Mouse (Mus musculus): ENCODE results near the gene Olfr68. TPM values are rescaled to one million over a fixed set of nuclear protein-coding genes. Genes with fewer than 3 reads are reported as not detected.

The Olfr68 gene
- not detected in 4 replicates for total RNA-seq (2023)

GRCm38 (mm10) chr7:103779598-103779997 lies at the start of gene Olfr68:
Gene Olfr68 (minus strand): TSS chr7:103779698.

GRCm38 (mm10) chr7:103827808-103828207 lies 48.3 kb upstream of the Olfr68 start, which contains the start of gene Hbb-bs:
Gene Hbb-bs (minus strand): TSS chr7:103828096.

DNA sequence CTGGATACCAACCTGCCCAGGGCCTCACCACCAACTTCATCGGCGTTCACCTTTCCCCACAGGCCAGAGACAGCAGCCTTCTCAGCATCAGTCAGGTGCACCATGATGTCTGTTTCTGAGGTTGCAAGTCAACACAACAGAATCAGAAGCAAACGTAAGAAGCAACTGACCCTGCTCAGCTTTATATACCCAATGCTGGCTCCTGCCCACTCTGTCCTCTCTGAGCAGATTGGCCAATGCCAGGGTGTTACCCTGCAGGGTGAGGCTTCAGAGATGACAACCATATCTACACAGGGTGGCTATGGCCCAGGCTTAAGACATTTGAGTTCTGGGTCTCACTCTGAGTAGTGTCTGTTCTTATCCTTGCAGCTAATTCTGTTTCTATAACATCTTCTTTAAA lies 34.3 kb upstream of the Olfr68 start, which contains the start of gene Hbb-bt:
Gene Hbb-bt (minus strand): TSS at position 231 of the 400 bp plus-strand sequence.

DNA sequence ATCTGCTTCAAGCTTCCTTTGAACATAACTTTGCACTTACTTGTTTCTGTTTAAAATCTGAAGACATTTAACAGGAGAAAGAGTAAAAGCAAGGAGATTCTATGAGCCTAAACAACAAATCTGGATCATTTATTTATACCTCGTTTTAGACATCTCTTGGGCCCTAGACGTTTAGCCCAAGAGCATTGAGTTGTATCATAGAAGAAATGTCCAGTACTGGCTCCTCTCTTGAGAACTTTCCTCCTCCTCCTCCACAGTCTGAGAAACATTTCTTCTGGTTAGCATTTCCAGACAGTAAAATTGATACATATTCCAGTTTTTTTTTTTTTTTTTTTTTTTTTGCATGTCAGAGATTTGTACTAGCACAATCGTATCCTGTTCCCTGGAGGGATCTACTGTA lies 12.2 kb upstream of the Olfr68 start, which contains the start of gene Olfr67:
Gene Olfr67 (minus strand): TSS at position 101 of the 400 bp plus-strand sequence.

DNA sequence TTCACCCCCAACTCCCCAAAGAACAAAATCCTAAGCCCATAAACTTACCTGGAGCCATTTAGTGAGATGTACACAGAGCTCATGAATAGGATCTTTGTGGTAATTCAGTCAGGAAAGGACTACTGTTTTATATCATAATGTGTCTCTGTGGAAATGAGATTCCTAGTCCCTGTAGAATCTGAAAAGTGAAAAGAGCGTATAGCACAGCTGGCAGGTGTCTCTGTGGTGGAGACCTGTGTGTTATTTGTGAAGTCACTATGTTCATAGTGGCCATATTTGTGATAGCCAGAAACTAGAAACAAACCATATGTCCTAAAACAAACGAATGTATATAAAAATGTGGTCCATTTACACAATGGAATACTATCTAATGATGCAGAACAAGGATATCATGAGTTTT lies 8.0 kb downstream of the Olfr68 start, which contains the start of gene Olfr69:
Gene Olfr69 (minus strand): TSS at position 101 of the 400 bp plus-strand sequence.

DNA sequence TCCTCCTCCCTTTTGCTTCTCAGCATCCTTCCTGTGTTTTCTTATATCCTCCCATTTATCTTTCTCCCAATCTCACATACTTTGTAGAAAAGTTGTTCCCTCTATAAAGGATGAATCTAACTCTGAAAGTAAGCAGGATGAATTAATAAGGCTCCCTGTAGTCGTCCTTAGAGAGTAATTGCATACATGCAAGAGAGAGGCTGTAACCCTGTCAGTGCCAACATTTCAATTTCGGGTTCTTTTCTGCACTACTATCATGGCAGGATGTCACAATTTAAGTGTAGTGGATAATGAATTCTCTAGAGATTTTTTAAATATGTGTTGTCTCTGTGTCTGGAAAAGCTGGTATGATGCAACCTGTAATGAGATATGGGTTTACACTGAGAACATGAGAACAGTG lies 22.3 kb downstream of the Olfr68 start, which contains the start of gene Olfr630:
Gene Olfr630 (minus strand): TSS at position 101 of the 400 bp plus-strand sequence.

DNA sequence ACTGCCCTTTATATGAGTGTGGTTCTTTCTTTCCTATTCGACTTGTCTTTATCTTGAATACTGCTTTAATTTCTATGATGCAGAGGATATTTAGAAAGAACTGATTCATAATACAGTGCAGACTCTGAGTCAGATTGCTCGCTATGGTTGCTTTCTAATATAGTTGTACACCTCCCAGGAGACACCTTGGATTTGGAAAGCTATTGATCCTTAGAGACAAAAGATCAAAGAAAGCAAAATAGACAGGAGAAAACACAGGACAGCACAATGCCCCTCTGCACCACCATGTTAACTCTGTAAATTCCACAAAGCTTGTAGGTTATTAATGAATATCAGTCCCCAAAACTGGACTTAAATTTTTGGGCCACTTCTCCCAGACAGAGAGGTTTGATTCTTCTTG lies 34.7 kb downstream of the Olfr68 start, which contains the start of gene Olfr629:
Gene Olfr629 (minus strand): TSS at position 101 of the 400 bp plus-strand sequence.

DNA sequence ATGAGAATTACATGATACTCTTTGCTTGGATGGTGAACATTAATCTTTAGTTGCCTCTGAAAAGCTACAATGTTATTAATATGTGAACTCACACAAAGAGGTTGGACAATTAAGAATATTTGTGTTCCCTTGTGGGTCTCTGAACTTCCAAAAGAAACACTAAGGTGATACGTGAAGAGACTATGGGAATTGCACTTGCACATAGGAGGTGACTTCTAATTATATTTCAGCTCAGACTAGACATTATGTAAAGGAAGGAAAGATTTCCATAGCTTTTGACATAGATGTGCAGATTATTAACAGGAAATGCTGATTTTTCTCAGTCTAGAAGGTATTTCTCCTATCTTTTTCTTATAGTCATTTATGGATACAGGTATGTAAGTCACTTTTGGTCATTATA lies 49.4 kb downstream of the Olfr68 start, which contains the start of gene Olfr628:
Gene Olfr628 (plus strand): TSS at position 301 of the 400 bp plus-strand sequence.

Other genes with a start within 250 kb of the Olfr68 start
- not detected in 4 replicates for gene Olfr612, start 237.0 kb downstream of the Olfr68 start, total RNA-seq (2023)
- not detected in 4 replicates for gene Olfr613, start 231.6 kb downstream of the Olfr68 start, total RNA-seq (2023)
- gene Olfr615, start 223.6 kb downstream of the Olfr68 start, total RNA-seq (2023) = not detected in 4 replicates
- gene Olfr616, start 210.6 kb downstream of the Olfr68 start, total RNA-seq (2023) = not detected in 4 replicates
- gene Olfr617, start 206.6 kb downstream of the Olfr68 start, total RNA-seq (2023) = not detected in 4 replicates
- not detected in 4 replicates for gene Olfr618, start 189.6 kb downstream of the Olfr68 start, total RNA-seq (2023)
- not detected in 4 replicates for gene Olfr619, start 179.1 kb downstream of the Olfr68 start, total RNA-seq (2023)
- not detected in 4 replicates for gene Olfr620, start 167.2 kb downstream of the Olfr68 start, total RNA-seq (2023)
- gene Olfr622, start 137.0 kb downstream of the Olfr68 start, total RNA-seq (2023) = not detected in 4 replicates
- not detected in 4 replicates for gene Olfr623, start 116.0 kb downstream of the Olfr68 start, total RNA-seq (2023)
- gene Olfr624, start 108.5 kb downstream of the Olfr68 start, total RNA-seq (2023) = not detected in 4 replicates
- gene Olfr625-ps1, start 97.0 kb downstream of the Olfr68 start, total RNA-seq (2023) = not detected in 4 replicates
- not detected in 4 replicates for gene Olfr243, start 65.0 kb downstream of the Olfr68 start, total RNA-seq (2023)
- not detected in 4 replicates for gene Olfr628, start 49.3 kb downstream of the Olfr68 start, total RNA-seq (2023)
- gene Olfr629, start 34.8 kb downstream of the Olfr68 start, total RNA-seq (2023) = not detected in 4 replicates
- not detected in 4 replicates for gene Olfr630, start 22.4 kb downstream of the Olfr68 start, total RNA-seq (2023)
- not detected in 4 replicates for gene Olfr69, start 8.1 kb downstream of the Olfr68 start, total RNA-seq (2023)
- gene Olfr67, start 12.1 kb upstream of the Olfr68 start, total RNA-seq (2023) = not detected in 4 replicates
- 4.4 to 21.0 TPM (median 14.7 TPM) in 4 replicates for gene Hbb-bt, start 34.3 kb upstream of the Olfr68 start, total RNA-seq (2023)
- gene Hbb-bs, start 48.4 kb upstream of the Olfr68 start, total RNA-seq (2023) = 43.8 to 120 TPM (median 71.7 TPM) in 4 replicates
- not detected in 4 replicates for gene Hbb-bh2, start 60.8 kb upstream of the Olfr68 start, total RNA-seq (2023)
- not detected in 4 replicates for gene Hbb-bh1, start 63.5 kb upstream of the Olfr68 start, total RNA-seq (2023)
- gene Hbb-y, start 73.5 kb upstream of the Olfr68 start, total RNA-seq (2023) = not detected in 4 replicates
- not detected in 4 replicates for gene Olfr66, start 106.6 kb upstream of the Olfr68 start, total RNA-seq (2023)
- not detected in 4 replicates for gene Olfr64, start 114.8 kb upstream of the Olfr68 start, total RNA-seq (2023)
- not detected in 4 replicates for gene Olfr65, start 123.8 kb upstream of the Olfr68 start, total RNA-seq (2023)
- not detected in 4 replicates for gene Olfr631, start 149.1 kb upstream of the Olfr68 start, total RNA-seq (2023)
- not detected in 4 replicates for gene Olfr632, start 154.6 kb upstream of the Olfr68 start, total RNA-seq (2023)
- not detected in 4 replicates for gene Olfr633, start 164.7 kb upstream of the Olfr68 start, total RNA-seq (2023)
- gene Olfr635, start 191.5 kb upstream of the Olfr68 start, total RNA-seq (2023) = not detected in 4 replicates
- gene Olfr638, start 219.0 kb upstream of the Olfr68 start, total RNA-seq (2023) = not detected in 4 replicates
- 0.28 TPM in 1 of 4 replicates, not detected in the others for gene Olfr639, start 237.6 kb upstream of the Olfr68 start, total RNA-seq (2023)
- gene Olfr640, start 245.9 kb upstream of the Olfr68 start, total RNA-seq (2023) = not detected in 4 replicates

Data from B cell, adult 62 days (primary cell).